Mouse (Mus musculus) c-Kit-positive CD71-positive TER-119-positive erythroid progenitor cells, embryonic 14.5 days (primary cell): ENCODE results near the gene Nlgn1.

Experiments
- DNase-seq: peaks from one replicate; pipeline ENCODE4 v3.0.0-alpha.2; 2013; ENCODE audit warnings: low spot score

Nlgn1 gene

GRCm38 (mm10) chr3:26201410-26201809 is 130.8 kb downstream of the Nlgn1 start:
- DNase-seq = no peak

- DNase-seq = no peak
These were observed 137.3 kb downstream of the Nlgn1 start for GRCm38 (mm10) chr3:26194970-26195369.

- DNase-seq = no peak
These were observed 151.2 kb downstream of the Nlgn1 start for GRCm38 (mm10) chr3:26181013-26181412.

GRCm38 (mm10) chr3:26175371-26175770 is 156.9 kb downstream of the Nlgn1 start:
- DNase-seq = no peak

- no peak for DNase-seq
These were observed 158.0 kb downstream of the Nlgn1 start for GRCm38 (mm10) chr3:26174257-26174656.

GRCm38 (mm10) chr3:26173613-26174012 is 158.6 kb downstream of the Nlgn1 start:
- DNase-seq = no peak

GRCm38 (mm10) chr3:26166711-26167110 is 165.5 kb downstream of the Nlgn1 start:
- no peak for DNase-seq

GRCm38 (mm10) chr3:26153782-26154181 is 178.5 kb downstream of the Nlgn1 start:
- no peak for DNase-seq

GRCm38 (mm10) chr3:26153036-26153741 is 179.1 kb downstream of the Nlgn1 start:
- no peak for DNase-seq

GRCm38 (mm10) chr3:26152510-26153035 is 179.7 kb downstream of the Nlgn1 start:
- no peak for DNase-seq

GRCm38 (mm10) chr3:26151351-26152020 is 180.8 kb downstream of the Nlgn1 start:
- no peak for DNase-seq

GRCm38 (mm10) chr3:26146174-26146573 is 186.1 kb downstream of the Nlgn1 start:
- no peak for DNase-seq

- DNase-seq = no peak
These were observed 186.8 kb downstream of the Nlgn1 start for GRCm38 (mm10) chr3:26145441-26145840.

- no peak for DNase-seq
These were observed 190.7 kb downstream of the Nlgn1 start for GRCm38 (mm10) chr3:26141590-26141989.

GRCm38 (mm10) chr3:26134839-26135651 is 197.2 kb downstream of the Nlgn1 start:
- no peak for DNase-seq

- DNase-seq = no peak
These were observed 201.3 kb downstream of the Nlgn1 start for GRCm38 (mm10) chr3:26130919-26131318.

GRCm38 (mm10) chr3:26129455-26129854 is 202.8 kb downstream of the Nlgn1 start:
- no peak for DNase-seq

- DNase-seq = no peak
These were observed 215.2 kb downstream of the Nlgn1 start for GRCm38 (mm10) chr3:26117071-26117470.

GRCm38 (mm10) chr3:26106361-26106760 is 225.9 kb downstream of the Nlgn1 start:
- no peak for DNase-seq

- DNase-seq = no peak
These were observed 226.7 kb downstream of the Nlgn1 start for GRCm38 (mm10) chr3:26105528-26105927.

- no peak for DNase-seq
These were observed 230.0 kb downstream of the Nlgn1 start for GRCm38 (mm10) chr3:26102271-26102670.

- DNase-seq = no peak
These were observed 236.7 kb downstream of the Nlgn1 start for GRCm38 (mm10) chr3:26095551-26095950.

GRCm38 (mm10) chr3:26069366-26069765 is 262.9 kb downstream of the Nlgn1 start:
- no peak for DNase-seq
